Mouse (Mus musculus): ENCODE data around the gene Elmo3.

Gene Elmo3

DNA sequence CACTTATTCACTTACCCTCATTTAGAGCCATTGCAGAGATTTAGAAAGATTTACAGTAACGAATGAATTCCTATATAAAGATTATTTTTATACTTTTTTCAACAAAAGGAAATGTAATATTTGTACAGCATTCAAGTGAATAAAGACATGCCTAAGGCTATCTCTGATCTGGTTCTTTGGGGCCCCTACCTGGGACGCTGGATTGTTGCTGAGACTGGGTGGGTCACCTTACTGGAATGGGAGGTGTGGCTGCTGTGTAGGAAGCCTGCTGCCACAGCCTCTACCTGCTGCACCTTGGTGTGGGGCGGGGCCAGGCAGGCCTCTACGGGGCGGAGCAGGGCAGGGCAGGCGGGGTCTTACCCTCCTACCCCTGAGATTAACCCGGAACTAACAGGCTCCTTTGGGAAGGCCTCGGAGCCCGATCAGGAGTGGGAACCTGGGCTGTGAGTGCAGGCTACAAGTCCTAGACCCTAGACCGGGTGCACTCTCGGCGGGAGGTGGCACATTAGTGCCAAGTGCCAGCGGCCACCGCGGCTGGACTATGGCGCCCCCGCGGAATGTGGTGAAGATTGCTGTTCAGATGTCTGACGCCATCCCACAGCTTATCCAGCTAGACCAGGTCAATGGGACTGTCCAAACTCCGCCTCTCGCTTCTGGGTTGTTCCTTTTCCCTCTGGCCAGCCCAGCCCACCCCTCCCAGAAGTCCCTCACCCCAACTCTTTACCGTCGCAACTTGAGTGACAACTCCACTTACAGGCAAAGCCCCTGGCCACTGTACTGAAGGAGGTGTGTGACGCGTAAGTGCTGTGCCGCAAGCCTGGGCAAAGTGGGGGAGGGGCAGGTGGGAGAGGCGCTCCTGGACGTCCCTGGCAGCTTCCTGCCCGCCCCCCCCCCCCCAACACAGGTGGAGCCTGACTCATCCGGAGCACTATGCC is at the start of gene Elmo3:
Gene Elmo3 (plus strand): TSS at position 391 of the 935 bp plus-strand sequence.
- peak in 1 of 2 experiments; percentile 35 for DNase-seq (ENCODE audit: low spot score in 2 of 2)

DNA sequence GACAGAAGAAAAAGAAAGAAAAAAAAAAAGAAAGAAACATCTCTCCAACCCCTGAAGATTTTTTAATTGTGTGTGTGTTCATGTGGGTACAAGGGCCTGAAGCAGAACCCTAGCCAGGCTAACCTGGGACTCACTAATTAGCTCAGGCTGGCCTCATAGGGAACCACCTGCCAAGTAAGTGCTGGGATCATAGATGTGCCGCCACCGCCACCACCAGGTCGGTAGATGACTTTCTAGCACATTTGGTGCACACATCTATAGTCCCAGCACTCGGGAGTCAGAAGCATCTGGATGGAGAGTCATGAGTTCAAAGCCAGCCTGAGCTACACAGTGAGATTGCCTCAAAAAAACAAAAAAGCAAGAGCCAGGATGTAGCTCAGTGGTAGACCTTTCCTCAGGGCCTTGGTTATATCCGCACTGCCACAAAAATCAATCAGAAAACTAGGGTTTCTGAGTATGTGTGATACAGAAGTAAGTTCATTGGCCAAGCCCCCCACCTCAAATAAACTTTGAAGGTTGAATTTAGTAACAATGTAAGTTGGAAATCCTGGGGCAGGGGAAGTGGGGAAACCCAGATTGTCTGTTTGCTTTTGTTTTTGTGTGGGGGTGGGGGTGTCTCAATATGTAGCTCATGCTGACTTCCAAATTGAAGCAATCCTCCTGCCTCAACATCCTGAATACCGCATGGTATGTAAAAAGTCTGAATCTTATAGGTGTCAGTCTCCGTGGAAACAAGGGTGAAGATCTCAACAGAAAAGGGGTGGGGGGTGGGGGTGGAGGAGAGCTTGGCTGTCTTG is 47.9 kb upstream of the Elmo3 start:
- DNase-seq (ENCODE audit: low spot score in 2 of 2): no peak

DNA sequence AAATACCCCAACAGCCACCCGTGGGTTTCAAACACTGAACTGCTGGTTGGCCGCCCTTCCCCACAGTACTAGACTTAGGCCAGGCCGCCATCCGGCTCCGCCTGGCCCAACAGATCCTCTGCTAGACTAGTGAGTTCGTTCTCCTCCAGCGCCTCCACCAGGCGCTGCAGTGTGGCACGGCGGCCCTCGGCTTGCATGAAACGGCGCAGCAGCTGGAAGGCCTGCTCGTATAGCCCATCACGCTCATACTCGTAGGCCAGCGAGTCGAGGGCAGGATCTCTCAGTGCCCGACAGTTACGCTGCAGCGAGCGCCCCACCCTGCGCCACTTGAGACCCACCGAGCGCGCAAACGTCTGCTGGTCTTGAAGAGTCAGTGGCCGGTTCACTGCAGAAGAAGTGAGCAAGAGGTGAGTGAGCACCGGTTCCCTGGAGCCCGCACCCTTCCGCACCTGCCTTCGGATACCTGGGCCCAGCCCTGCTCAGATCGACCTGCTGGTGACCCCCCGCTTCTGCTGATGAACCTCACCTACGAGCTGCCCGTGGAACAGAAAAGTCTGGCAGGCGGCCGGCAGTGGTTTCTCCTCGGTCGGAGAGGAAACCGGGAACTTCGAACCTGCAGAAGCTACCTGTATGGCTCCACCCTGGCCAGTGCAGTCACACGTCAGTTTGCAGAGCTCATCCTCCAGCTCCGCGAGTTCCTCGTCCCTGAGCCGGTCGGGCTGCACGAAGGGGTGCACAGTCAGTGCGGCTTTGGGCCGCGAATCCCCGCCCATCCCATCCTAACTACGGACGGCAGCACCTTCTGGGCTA is 46.3 kb upstream of the Elmo3 start:
- DNase-seq (ENCODE audit: low spot score in 2 of 2): no peak

DNA sequence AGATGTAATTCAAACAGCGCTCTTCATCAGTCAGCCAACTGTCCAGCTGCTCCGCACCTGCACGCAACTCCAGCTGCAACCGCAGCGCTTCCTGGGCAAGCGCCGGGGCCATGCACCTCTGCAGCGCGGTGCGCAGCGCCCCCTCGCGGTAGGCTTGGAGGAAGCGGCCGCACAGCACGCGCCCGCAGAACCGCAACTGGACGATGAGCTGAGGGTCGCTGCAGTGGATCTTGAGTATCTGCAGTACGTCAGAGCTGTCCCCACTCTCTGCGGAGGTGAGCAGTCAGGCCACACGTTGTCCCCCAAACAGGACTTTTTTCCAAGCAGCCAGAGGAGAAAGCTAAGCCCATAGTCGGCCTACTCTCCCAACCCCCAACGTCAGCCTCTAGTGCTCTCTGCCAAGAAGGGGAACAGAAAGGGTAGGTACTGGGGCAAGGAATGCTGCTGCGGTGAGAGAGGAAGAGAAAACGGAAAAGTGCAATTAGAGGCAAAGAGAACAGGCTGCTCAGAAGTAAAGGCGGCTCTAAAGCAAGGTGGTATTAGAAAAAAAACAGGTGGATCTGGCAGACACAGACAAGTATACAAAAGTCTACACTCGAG is 45.6 kb upstream of the Elmo3 start:
- peak; percentile 56 to 63 for DNase-seq (ENCODE audit: low spot score in 2 of 2)

DNA sequence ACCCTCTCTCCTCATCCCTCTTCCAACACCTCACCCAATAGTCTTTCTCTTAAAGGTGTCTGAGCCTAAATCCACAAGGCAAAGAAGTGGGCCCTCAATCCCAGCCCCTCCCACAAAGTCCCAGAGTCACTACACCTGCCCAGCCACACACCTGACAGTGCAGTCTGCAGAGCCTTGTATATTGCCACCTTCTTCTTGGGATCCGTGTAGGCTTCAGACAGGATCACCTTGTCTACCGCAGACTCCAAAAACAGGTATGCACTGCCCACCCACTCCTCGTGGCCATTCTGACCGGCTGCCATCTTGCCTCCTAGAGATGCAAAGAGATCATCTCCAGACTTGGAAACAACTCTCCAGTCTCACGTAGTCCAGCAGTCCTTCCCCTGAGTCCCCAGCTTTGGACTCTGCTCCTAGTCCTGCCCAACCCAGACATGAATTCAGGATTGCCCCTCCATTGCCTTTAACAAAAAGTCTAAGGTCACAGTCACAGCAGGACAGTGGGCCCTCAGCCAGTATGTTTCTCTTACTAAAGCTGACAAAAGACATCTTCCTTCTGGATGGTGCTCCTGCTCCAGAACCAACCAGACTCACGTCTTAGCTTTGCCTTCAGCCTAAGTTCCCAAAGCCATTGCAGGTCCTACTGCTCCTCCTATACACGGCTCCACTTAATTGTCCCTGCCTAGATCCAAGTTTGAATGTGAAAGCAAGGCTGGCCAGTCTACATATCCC is 44.9 kb upstream of the Elmo3 start:
- no peak for DNase-seq (ENCODE audit: low spot score in 2 of 2)

DNA sequence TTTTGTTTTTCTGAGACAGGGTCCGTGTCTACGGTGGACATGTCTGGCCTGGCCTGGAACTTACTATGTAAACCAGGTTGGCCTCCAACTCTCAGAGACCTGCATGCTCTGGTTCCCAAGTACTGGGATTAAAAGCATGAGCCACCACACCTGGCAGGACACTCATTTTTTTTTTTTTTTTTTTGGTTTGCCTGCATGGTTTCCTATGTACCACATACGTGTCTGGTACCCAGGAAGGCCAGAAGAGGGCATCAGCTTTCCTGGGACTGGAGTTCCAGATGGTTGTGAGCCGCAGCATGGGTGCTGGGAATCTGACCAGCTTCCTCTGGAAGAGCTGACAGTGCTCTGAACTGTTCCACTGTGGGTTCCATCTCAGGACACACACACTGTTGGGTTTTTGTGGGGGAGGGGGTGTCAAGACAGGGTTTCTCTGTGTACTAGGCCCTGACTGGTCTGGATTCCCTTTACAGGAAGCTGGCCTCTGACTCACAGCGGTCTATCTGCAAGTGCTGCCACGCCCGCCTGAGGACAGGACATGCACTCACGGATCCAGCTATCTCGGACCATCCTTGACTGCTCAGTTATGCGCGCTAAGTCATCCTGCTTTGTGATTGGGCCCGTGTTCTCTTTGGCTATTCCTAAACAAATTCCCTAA is 43.9 kb upstream of the Elmo3 start:
- no peak for DNase-seq (ENCODE audit: low spot score in 2 of 2)

DNA sequence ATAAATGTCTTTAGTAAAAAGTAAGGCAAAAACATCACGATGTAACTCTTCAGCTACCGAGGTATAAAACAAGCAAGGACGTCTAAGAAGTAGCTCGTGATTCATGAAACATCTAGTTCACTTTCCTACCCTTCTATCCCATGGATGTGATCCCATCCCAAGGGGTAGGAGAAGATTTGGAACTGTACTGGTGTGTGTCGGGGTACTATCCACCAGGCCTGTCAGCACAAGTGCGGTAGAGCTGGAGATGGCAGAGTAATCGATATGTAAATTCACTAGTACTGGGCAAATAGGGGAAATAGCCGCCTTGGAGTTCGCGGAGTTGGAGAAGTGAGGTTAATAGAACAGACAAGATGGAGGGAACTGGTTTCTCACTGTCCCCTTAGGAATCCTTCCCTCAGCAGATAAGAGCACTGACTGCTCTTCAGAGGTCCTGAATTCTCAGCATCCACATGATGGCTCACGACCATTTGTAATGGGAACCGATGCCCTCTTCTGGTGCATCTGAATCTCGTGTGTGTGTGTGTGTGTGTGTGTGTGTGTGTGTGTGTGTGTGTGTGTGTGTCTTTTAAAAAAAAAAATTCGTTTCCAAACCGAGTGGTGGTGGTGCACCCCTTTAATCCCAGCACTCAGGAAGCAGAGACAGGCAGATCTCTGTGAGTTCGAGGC is 42.0 kb upstream of the Elmo3 start:
- no peak for DNase-seq (ENCODE audit: low spot score in 2 of 2)

DNA sequence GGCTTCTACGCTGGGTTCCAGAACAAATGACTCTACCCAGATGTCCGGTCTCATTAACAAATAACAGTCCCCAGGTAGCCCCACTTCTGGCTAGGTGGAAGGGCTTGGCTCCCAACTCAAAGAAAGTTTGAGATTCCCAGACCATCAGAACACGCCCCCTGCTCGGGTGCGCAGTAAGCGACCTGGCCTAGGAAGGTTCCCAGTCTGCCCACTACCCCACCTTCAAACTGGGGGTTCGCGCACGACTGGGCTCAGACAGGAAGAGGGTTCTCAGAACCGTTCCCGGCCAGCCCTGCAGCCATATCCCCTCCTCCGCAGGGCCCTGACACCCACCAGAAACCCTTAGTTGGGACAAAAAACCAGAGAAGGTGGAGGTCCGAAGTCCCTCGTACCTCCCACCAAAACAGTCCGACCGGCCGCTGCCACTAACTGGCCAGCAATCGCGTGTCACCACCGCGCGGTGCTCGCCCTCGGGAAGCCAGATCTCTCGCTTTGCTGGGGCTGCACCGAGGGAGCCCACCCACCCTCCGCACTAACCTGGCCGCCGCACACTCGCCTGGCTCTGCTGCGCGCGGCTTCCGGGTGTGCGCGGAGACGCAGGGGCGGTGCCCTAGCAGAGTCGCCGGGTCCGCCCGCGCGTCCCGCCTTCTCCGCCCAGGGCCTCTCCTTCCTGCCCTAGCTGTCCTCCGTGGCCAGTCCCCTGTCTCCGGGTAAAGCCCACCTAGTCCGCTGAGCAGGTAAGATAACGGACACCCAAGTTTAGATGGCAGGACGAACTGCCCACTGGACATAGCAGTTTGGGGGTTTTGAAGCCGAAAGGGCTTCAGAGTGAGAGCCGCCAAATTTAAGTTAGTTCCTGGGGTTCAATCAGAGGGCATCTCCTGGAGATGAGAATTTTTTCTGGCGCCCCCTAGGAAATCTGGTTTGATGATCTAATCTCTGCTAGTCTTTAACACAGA is 41.1 kb upstream of the Elmo3 start, which contains the start of the genes Tradd and Fbxl8:
Gene Tradd (minus strand): TSS at position 586 of the 959 bp plus-strand sequence.
Gene Fbxl8 (plus strand): TSS at position 625 of the 959 bp plus-strand sequence.
- DNase-seq (ENCODE audit: low spot score in 2 of 2): no peak

DNA sequence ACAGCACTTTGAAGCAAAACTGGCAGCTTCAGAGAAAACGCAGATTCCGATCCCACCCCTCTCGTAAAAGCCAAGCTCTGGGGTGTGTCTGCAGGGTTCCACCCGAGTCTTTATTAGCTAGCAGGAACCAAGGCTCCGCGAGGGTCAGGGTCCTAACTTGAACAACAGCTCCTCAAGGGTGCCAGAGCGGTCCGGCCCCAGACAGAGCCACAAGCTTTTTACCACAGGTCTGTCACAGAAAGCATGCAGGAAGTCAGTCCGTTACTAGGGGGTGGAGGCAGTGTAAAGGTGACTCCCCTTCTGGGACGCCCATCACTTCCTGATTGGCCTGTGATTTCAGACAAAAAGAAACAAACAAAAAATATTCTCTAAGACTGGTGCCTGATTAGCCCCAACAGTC is 40.3 kb upstream of the Elmo3 start:
- DNase-seq (ENCODE audit: low spot score in 2 of 2): no peak

DNA sequence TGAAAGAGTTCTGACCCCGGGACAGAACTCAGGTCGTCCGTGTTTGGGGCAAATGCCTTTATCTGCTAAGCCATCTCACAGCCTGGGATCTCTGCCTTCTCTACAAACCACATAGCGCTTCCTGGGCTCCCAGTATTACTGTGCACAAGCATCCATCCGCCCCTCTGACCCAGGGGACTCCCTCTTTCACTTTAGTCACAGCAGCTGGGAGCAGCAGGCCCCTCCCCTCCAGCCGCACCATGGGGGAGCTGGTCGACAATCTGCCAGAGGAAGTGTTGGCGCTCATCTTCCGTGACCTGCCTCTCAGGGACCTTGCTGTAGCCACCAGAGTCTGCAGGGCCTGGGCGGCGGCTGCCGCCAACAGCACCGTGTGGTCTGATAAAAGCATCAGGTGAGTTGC is 38.6 kb upstream of the Elmo3 start:
- no peak for DNase-seq (ENCODE audit: low spot score in 2 of 2)

DNA sequence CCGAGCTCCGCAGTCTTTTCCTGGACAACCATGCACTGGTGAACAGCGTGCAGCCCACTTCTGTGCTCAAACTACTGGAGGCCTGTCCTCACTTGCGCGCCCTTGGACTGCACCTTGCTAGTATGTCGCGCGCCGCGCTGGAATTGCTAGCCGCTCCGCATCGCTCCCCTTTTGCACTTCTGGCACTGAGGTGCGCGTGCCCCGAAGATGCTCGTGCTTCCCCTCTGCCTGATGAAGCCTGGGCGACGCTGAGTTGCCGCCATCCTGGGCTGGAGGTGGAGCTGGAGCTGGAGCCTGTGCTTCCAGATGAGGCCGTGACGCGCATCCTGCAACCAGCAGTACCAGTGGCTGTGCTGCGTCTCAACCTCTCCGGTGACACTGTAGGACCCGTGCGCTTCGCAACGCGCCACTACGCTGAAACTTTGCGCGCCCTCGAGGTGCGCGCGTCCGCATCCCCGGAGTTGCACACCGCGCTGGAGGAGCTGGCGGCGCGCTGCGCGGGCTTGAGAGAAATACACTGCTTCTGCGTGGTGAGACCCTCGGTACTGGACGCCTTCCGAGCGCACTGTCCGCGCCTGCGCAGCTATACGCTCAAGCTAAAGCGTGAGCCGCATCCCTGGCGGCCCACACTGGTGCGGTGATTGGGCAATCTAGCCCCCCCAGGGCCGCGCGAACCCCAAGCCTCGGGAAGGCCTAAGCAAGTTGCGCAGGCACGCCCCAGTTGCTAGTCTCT is 36.9 kb upstream of the Elmo3 start:
- peak; percentile 61 to 71 for DNase-seq (ENCODE audit: low spot score in 2 of 2)

DNA sequence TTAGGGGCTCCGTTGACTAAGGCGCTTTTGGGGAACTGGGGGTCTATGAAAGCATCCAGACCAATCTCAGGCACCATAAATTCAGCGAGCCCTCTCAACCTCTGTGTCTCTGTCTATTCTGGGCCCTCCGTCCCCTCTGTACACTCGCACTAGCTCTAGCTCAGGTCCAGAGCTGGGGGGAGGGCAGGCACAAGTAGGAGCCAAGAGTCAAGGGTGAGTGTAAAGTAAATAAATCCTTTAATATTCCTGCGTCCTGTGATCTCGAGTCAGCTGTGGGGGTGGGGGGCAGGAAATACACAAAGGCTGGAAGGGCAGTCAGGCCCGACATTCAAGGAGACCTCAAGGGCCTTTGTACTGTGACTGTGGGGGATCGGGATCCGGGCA is 36.3 kb upstream of the Elmo3 start:
- DNase-seq (ENCODE audit: low spot score in 2 of 2): no peak

DNA sequence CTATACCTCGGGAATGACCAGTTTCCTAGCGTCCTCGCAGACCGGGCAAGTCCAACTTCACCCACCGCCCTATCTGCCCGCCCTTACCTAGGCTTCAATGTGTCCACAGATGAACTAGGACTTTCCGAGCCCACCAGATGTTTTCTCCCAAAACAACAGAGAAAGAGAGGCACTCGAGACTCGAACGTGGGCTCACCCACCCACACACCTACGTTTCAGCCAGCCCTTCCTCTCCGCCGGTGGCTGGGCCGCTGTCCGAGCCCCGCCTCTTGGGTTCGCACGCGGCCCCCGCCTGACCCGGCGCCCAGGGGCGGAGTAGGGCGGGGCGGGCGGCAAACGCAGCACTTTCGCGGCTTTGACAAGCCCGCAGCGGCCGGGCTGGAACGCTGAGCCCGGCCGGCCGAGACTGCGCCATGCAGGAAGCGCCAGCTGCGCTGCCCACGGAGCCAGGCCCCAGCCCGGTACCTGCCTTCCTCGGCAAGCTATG is 35.9 kb upstream of the Elmo3 start, which contains the start of gene Hsf4:
Gene Hsf4 (plus strand): TSS at position 341 of the 487 bp plus-strand sequence.
- DNase-seq (ENCODE audit: low spot score in 2 of 2): no peak

DNA sequence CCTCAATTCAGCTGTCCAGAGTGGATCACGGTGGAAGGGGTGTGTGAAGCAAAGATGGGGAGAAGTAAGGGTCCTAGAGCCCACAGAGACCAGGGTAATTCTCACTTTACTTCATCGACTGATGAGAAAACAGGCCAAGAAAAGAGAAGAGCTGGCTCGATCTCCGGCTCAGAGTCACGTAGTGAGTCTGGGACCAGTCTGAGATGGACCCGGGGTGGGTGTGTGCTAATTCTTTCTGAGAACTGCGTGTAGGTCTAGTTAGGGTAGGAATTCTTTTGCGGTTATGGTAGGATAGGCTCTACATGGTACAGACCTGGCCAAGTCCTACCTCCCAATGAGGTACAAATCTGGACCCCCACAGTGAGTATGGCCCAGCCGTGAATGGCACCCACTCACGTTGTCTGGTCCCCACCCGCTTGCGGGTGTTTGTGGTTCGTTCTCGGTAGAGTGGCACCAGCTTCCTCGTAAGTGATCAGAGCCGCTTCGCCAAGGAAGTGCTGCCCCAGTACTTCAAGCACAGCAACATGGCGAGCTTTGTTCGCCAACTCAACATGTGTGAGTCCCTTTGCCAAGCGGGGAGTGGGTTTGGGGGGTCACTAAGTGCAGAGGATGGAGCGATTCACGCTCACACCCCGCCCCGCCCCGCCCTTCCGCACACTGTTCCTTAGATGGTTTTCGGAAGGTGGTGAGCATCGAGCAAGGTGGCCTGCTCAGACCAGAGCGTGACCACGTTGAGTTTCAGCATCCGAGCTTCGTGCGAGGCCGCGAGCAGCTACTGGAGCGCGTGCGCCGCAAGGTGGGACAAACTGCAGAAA is 35.1 kb upstream of the Elmo3 start:
- no peak for DNase-seq (ENCODE audit: low spot score in 2 of 2)

DNA sequence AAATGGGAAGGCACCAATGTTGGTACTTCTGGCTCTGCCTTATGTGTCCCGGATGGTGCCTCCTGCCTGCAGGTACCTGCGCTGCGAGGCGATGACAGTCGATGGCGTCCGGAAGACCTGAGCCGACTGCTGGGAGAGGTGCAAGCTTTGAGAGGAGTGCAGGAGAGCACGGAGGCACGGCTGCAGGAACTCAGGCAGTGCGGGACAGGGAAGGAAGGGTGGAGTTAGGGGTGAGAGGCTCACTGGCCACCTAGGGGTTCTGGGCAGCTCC is 34.5 kb upstream of the Elmo3 start:
- no peak for DNase-seq (ENCODE audit: low spot score in 2 of 2)

DNA sequence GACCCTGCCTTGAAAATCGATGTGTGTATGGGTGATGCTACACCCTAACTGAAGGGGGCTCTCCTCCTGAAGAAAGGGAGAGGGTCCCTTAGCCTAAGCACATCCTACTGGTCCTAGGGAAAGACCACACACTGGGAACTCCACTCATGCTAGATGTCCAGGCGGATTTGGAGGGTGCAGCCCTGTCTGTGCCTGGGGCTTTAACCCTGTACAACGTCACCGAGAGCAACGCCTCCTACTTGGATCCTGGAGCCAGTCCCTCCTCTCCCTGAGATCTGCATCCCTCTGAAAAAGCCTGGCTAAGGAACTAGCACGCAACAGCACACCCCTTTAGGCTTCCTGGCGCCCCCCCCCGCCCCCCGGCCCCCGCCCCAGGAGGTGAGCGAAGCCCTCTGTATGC is 30.0 kb upstream of the Elmo3 start:
- no peak for DNase-seq (ENCODE audit: low spot score in 2 of 2)

DNA sequence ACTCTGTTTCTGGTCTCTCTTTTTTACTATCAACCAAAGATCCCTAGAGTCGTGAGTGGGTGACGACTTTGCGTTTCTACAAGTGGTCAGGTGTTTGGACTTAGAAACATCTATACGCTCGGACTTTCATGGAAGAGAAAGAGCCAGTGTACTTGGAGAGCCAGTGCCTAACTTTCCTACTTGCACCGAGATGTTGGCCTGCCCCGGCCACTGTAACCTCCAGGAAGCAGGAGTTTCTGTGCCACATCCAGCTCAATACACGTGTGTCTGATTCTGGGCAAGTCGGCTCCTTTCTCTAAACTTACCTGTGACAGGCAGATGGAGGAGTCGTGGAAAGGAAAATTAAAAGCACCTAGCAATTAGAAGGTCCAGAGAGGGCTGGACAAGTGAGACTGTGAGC is 29.6 kb upstream of the Elmo3 start, which contains the start of gene Nol3:
Gene Nol3 (plus strand): TSS at position 301 of the 400 bp plus-strand sequence.
- DNase-seq (ENCODE audit: low spot score in 2 of 2): no peak
